Mouse (Mus musculus): ENCODE results near the gene Ankrd33. TPM values are rescaled to one million over a fixed set of nuclear protein-coding genes. Genes with fewer than 3 reads are reported as not detected.

The Ankrd33 gene
- total RNA-seq, 2 experiments from 2014 or later = not detected

GRCm38 (mm10) chr15:101164291-101164690 lies 48.7 kb downstream of the Ankrd33 start:
- DNase-seq (ENCODE audit: extremely low spot score in 1 of 2, low spot score in 2 of 2) = no peak

GRCm38 (mm10) chr15:101165658-101166437 lies 50.3 kb downstream of the Ankrd33 start:
- no peak for DNase-seq (ENCODE audit: extremely low spot score in 1 of 2, low spot score in 2 of 2)
- intact Hi-C loops (cut with DNase I) = no loop called here

More at GRCm38 (mm10) chr15:101164291-101164690, 48.7 kb downstream of the Ankrd33 start:
- intact Hi-C loops (cut with DNase I) = no loop called here

GRCm38 (mm10) chr15:101167553-101167952 lies 52.0 kb downstream of the Ankrd33 start:
- intact Hi-C loops (cut with DNase I) = no loop called here

More at GRCm38 (mm10) chr15:101167553-101167952, 52.0 kb downstream of the Ankrd33 start:
- no peak for DNase-seq (ENCODE audit: extremely low spot score in 1 of 2, low spot score in 2 of 2)

Other genes with a start within 250 kb of the Ankrd33 start
- gene Scn8a, start 245.9 kb upstream of the Ankrd33 start, total RNA-seq (2021) = 100 to 1,000 TPM; 164 to 171 TPM
- under 1 TPM in 1 of 2 experiments, not detected in 1; 0.32 TPM for gene Gm47841, start 68.4 kb upstream of the Ankrd33 start, total RNA-seq (2021)
- 1 to 10 TPM; 1.0 to 1.1 TPM for gene Fignl2, start 37.2 kb upstream of the Ankrd33 start, total RNA-seq (2021)
- 10 to 100 TPM; 13.1 TPM for gene Acvrl1, start 12.8 kb downstream of the Ankrd33 start, total RNA-seq (2021)
- 100 to 1,000 TPM; 110 to 113 TPM for gene Acvr1b, start 58.3 kb downstream of the Ankrd33 start, total RNA-seq (2021)
- 10 to 100 TPM; 30.9 to 34.2 TPM for gene Grasp, start 108.4 kb downstream of the Ankrd33 start, total RNA-seq (2021)
- 10 to 100 TPM; 36.8 to 40.3 TPM for gene Nr4a1, start 138.5 kb downstream of the Ankrd33 start, total RNA-seq (2021)
- gene Atg101, start 168.5 kb downstream of the Ankrd33 start, total RNA-seq (2021) = 10 to 100 TPM; 38.8 to 41.9 TPM
- gene 6030408B16Rik, start 177.5 kb downstream of the Ankrd33 start, total RNA-seq (2021) = under 1 TPM in 1 of 2 experiments, not detected in 1; 0.30 TPM

All from left cerebral cortex, postnatal 10 days (tissue).